8 mouse cellular contexts compared by ENCODE assay signal in the genomic region with DNA sequence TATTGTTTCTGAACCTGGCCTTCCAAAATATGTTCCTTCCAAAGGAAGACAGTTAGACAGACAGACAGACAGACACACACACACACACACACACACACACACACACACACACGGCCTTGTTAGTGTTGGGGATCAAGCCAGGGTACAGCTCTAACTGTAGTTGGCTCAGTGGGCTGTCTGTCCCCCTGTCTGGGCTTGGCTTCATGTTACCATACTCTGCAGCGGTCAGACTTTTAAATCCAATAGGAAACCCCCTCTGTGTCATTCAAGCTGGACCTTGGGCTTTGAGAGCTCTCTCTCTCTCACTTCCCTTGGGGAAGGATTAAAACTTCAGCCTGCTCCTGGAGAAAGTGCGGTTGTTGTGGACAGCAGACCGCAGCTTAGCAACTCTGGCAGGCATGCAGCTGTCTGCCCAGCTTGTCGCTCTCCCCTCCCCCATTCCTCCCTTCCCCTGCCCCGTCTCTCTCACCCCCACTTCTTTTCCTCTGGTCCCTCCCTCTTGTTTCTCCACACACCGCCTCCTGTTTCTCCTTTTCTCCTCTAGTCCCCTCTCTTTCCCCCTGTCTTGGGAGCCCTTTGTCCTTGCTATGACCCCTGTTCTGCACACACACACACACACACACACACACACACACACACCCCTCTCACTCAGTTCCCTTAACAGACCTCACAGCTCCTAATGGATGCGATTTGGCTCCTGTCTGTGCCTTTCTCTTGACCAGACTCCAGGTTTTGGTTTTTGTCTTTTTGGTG. TPM values are rescaled to one million over a fixed set of nuclear protein-coding genes. Genes with fewer than 3 reads are reported as not detected.
DNase-seq lines count a peak whose midpoint lies in the region; ATAC-seq lines count a peak whose summit lies in the region.

No protein-coding gene starts in this region.

- 0 out of 2 replicates have a peak, but pooled peaks have one; percentile 38 for ATAC-seq in megakaryocyte-erythroid progenitor cell, adult 5-6 weeks (replicated peaks; ENCODE audit: low FRiP score, low TSS enrichment, poor library complexity, severe bottlenecking)
- no peak for ATAC-seq in erythroblast, adult 5-6 weeks (replicated peaks; ENCODE audit: low FRiP score, poor library complexity, severe bottlenecking)

- DNase-seq in right cerebral cortex, postnatal 14 days: peak; percentile 69
- DNase-seq in right cerebral cortex, postnatal 25 days: no peak
- DNase-seq in embryo, embryonic 10 days (ENCODE audit: low spot score): peak; percentile 89
- DNase-seq in heart, adult 9 months (ENCODE audit: low spot score in 2 of 2): peak; percentile 72 to 78
- DNase-seq in kidney, postnatal 14 days: peak; percentile 75
- peak; percentile 69 for DNase-seq in thymus, postnatal 0 days (ENCODE audit: low spot score)

RNA-seq across cellular contexts. Expression of gene Trak1, which starts 34.8 kb away (rescaled TPM):
- 45.6 and 50.2 TPM in 2 replicates for total RNA-seq in megakaryocyte-erythroid progenitor cell, adult 5-6 weeks (2014; fragmentation: Nextera tagmentation)
- 14.2 and 23.2 TPM in 2 replicates for total RNA-seq in megakaryocyte-erythroid progenitor cell, adult 5-6 weeks (2017)
- 17.0 and 22.6 TPM in 2 replicates for polyA plus RNA-seq in thymus, postnatal 0 days (2015; fragmentation: Nextera tagmentation; extraction: Ambion mirVana)
- total RNA-seq in erythroblast, adult 5-6 weeks (2015; ENCODE audit: low replicate concordance): 5.0 and 36.9 TPM in 2 replicates
- total RNA-seq in erythroblast, adult 5-6 weeks (2017; ENCODE audit: low replicate concordance): 3.0 and 6.7 TPM in 2 replicates

RNA-seq across cellular contexts. Expression of gene Ulk4, which starts 55.1 kb away (rescaled TPM):
- total RNA-seq in megakaryocyte-erythroid progenitor cell, adult 5-6 weeks (2014; fragmentation: Nextera tagmentation): 0.24 and 1.1 TPM in 2 replicates
- total RNA-seq in megakaryocyte-erythroid progenitor cell, adult 5-6 weeks (2017): 2.0 and 2.7 TPM in 2 replicates
- 55.5 and 65.0 TPM in 2 replicates for polyA plus RNA-seq in thymus, postnatal 0 days (2015; fragmentation: Nextera tagmentation; extraction: Ambion mirVana)
- total RNA-seq in erythroblast, adult 5-6 weeks (2015; ENCODE audit: low replicate concordance): not detected in 2 replicates
- 0.34 and 3.9 TPM in 2 replicates for total RNA-seq in erythroblast, adult 5-6 weeks (2017; ENCODE audit: low replicate concordance)
